Mouse (Mus musculus) ES-E14 (cell line): ENCODE measurements around the gene Hsd17b6. TPM values are rescaled to one million over a fixed set of nuclear protein-coding genes. Genes with fewer than 3 reads are reported as not detected.
A peak's percentile ranks its signal among the peaks of the same experiment; 100 is the strongest.

Experiments used
- DNase-seq: peaks from one replicate; pipeline ENCODE4 v3.0.0-alpha.2; 2013; ENCODE audit warnings: low read depth, low spot score
- H3K27ac ChIP-seq: 2 replicates; pipeline ENCODE4 v1.5.1; 2012; ENCODE audit warnings: low read depth, mild to moderate bottlenecking, low read length, moderate library complexity, mixed read lengths; ENCODE audit not compliant: poor library complexity, insufficient read depth, severe bottlenecking
- H3K36me3 ChIP-seq: 2 replicates; pipeline ENCODE4 v1.6.1; 2012; ENCODE audit warnings: mild to moderate bottlenecking, low read length, moderate library complexity, mixed read lengths; ENCODE audit not compliant: control insufficient read depth, poor library complexity, insufficient read depth, severe bottlenecking
- H3K4me1 ChIP-seq, 2 experiments: fragments of 150-350 bp in 1 of 2; sonication (generic) in 1 of 2; 2 replicates each; pipeline ENCODE4 v1.6.1; 2012; ENCODE audit warnings: low read length in 2 of 2, mild to moderate bottlenecking in 1 of 2, mixed read lengths in 1 of 2; ENCODE audit not compliant: control insufficient read depth in 2 of 2, insufficient read depth in 2 of 2, poor library complexity in 1 of 2
- H3K4me3 ChIP-seq, 2 experiments: fragments of 150-350 bp in 1 of 2; sonication (generic) in 1 of 2; 2 replicates each; pipeline ENCODE4 v1.5.1; 2012; ENCODE audit warnings: low read length in 2 of 2, low read depth in 1 of 2, mild to moderate bottlenecking in 1 of 2, mixed read lengths in 1 of 2; ENCODE audit not compliant: insufficient read depth in 1 of 2, poor library complexity in 1 of 2, severe bottlenecking in 1 of 2
- H3K9ac ChIP-seq: 2 replicates; pipeline ENCODE4 v1.6.1; 2012; ENCODE audit warnings: low read depth, mild to moderate bottlenecking, low read length, mixed read lengths; ENCODE audit not compliant: poor library complexity, insufficient read depth, severe bottlenecking
- H3K9me3 ChIP-seq: fragments of 150-350 bp; sonication (generic); 2 replicates; pipeline ENCODE4 v1.6.1; 2012; ENCODE audit warnings: low read depth, mild to moderate bottlenecking, low read length; ENCODE audit not compliant: control insufficient read depth, insufficient read depth
- CHD2 ChIP-seq: IDR thresholded peaks from 2 replicates; pipeline ENCODE4 v1.6.1; 2014; ENCODE audit warnings: mild to moderate bottlenecking, low read depth, low read length, inconsistent platforms
- HCFC1 ChIP-seq: IDR thresholded peaks from 2 replicates; pipeline ENCODE4 v1.6.1; 2012; ENCODE audit warnings: low read length, inconsistent platforms, borderline replicate concordance; ENCODE audit not compliant: insufficient read depth
- MAFK ChIP-seq: IDR thresholded peaks from 2 replicates; pipeline ENCODE4 v1.6.1; 2014; ENCODE audit warnings: mild to moderate bottlenecking, low read depth, low read length, inconsistent platforms; ENCODE audit not compliant: insufficient read depth
- ZC3H11A ChIP-seq: IDR thresholded peaks from 2 replicates; pipeline ENCODE4 v1.6.1; 2012; ENCODE audit warnings: low read depth, mild to moderate bottlenecking, inconsistent platforms, low read length, borderline replicate concordance
- ZNF384 ChIP-seq: IDR thresholded peaks from 2 replicates; pipeline ENCODE4 v1.6.1; 2012; ENCODE audit warnings: low read depth, low read length, inconsistent platforms
- in situ Hi-C, 2 experiments: fragments of 600-800 bp; cut with MboI; formaldehyde crosslinking; loops; one replicate each; pipeline ENCODE4 v1.15.1; 2025; ENCODE audit warnings: low sequenced_read_pairs in 2 of 2, inconsistent platforms in 1 of 2; ENCODE audit not compliant: unreplicated experiment in 2 of 2
- total RNA-seq: library from RNA; depleted of rRNA; stranded (reverse); fragments of 300-350 nt; gene quantifications from 2 replicates; pipeline ENCODE4 v1.2.3, GENCODE M21; 2012

The Hsd17b6 gene
- total RNA-seq, 1 experiment = 0.22 TPM

DNA sequence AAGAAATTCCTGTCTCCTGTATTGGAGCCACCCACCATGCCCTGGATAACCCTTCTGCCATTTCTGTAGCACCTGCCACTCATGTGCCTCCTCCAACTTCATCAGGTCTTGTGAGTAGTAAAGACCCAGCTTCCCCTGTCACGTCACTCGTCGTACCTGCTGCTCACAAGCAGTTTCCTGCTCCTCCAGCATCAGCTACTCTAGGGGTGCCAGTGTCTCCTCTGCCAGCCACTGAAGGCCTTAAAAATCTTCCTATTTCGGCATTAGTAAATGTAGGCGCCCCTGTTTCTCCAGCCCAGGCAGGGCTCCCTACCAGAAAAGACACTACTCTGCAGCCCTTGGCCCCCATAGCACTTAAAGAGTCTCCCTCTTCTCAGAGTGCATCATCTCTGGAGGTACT, 32.9 kb upstream of the Hsd17b6 start:
- no peak for DNase-seq
- H3K27ac ChIP-seq = no peak overlapping the region
- peaks cover 70% of the 10 kb centered on the region for H3K36me3 ChIP-seq

GRCm38 (mm10) chr10:128039858-128040257, 32.4 kb upstream of the Hsd17b6 start:
- in situ Hi-C loops = no loop called here
- H3K4me3 ChIP-seq = no peak overlapping the region
- H3K36me3 ChIP-seq = peaks cover 69% of the 10 kb centered on the region
- H3K9me3 ChIP-seq = no peaks in the 10 kb centered on the region
- peaks cover 6 to 22% of the 10 kb centered on the region in 2 experiments; a peak in 3 of 4 replicates for H3K4me1 ChIP-seq
- H3K9ac ChIP-seq = no peak overlapping the region
- H3K27ac ChIP-seq = no peak overlapping the region
- TF ChIP-seq HCFC1 (no peak), CHD2 (no peak), MAFK (no peak), ZC3H11A (no peak), ZNF384 (no peak)
- no peak for DNase-seq

More for the DNA sequence above, 32.9 kb upstream of the Hsd17b6 start:
- no peak overlapping the region for H3K9ac ChIP-seq
- peaks cover 10 to 22% of the 10 kb centered on the region in 2 experiments for H3K4me1 ChIP-seq
- in situ Hi-C loops = no loop called here
- TF ChIP-seq MAFK (no peak), CHD2 (no peak), ZNF384 (no peak), ZC3H11A (no peak), HCFC1 (no peak)
- no peaks in the 10 kb centered on the region for H3K9me3 ChIP-seq
- no peak overlapping the region for H3K4me3 ChIP-seq

DNA sequence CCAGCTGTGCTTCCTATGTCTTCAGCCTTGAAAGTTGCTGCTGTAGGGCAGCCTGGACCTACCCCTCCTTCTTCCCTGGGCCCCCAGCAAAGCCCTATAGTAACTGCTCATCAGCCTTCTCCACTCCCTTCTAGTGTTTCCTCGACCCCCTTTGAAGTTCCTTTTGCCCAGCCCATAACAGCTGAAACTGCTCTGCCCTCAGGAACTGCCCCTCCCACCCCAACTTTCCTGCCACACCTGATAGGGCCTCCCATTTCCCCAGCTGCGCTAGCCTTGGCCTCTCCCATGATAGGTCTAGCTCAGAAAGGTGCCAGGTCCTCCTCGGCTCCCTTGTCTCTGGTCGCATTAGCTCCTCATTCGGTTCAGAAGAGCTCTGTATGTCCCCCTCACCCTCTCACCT, 31.8 kb upstream of the Hsd17b6 start:
- no peak overlapping the region; the same call in 1 of the 2 replicates for H3K27ac ChIP-seq
- no peak overlapping the region for H3K4me3 ChIP-seq
- peak overlapping the region; percentile 34; the same call in 1 of the 2 replicates for H3K9ac ChIP-seq
- no peak for TF ChIP-seq CHD2
- no peak for TF ChIP-seq ZNF384
- TF ChIP-seq HCFC1 = no peak
- TF ChIP-seq ZC3H11A = no peak
- TF ChIP-seq MAFK = no peak
- peaks cover 5 to 22% of the 10 kb centered on the region in 2 experiments; a peak in 3 of 4 replicates for H3K4me1 ChIP-seq
- H3K36me3 ChIP-seq = peaks cover 62% of the 10 kb centered on the region
- DNase-seq = no peak
- H3K9me3 ChIP-seq = no peaks in the 10 kb centered on the region
- in situ Hi-C loops = no loop called here

- Histone ChIP-seq H3K9ac (peak overlapping the region; percentile 61; the same call in 1 of the 2 replicates), H3K9me3 (no peaks in the 10 kb centered on the region), H3K4me1 (peaks cover 5 to 22% of the 10 kb centered on the region in 2 experiments; a peak in 3 of 4 replicates), H3K4me3 (peak overlapping the region; percentile 22 to 93; a peak in 2 of 4 replicates), H3K27ac (no peak overlapping the region), H3K36me3 (peaks cover 51% of the 10 kb centered on the region)
- in situ Hi-C loops = no loop called here
- DNase-seq = no peak
- TF ChIP-seq ZC3H11A (no peak), CHD2 (0 out of 2 replicates have a peak, but pooled peaks have one; percentile 15)
Observed at GRCm38 (mm10) chr10:128037921-128038320, 30.5 kb upstream of the Hsd17b6 start.
